Mouse (Mus musculus) embryo, embryonic 10.5 days (tissue): ENCODE data around the gene Ptk7.

Source experiments
- DNase-seq: peaks from one replicate; pipeline ENCODE4 v3.0.0-alpha.2; 2015; ENCODE audit warnings: low spot score

Gene Ptk7

DNA sequence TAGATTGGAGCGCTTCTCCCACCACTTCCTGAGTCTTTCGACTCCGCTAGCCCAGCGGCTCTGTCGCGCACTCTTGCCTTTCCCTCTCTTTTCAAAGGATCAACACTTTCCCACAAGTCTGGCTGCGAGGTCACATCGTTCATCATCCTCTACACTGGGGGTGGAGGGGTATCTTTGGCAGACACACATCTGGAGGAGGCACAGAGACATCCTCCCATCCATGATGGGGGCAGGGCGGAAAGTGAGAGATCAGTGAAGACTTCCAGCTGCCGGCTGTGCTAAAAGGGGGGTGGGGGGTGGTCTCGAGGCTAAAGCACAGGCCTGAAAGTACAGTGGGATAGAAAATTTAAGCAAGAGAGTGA is 72.7 kb downstream of the Ptk7 start:
- DNase-seq = peak; percentile 87

GRCm38 (mm10) chr17:46555673-46556583 is 73.4 kb downstream of the Ptk7 start, which contains the start of gene Srf:
Srf (minus strand) TSS chr17:46556175.
- peak; percentile 99 for DNase-seq

DNA sequence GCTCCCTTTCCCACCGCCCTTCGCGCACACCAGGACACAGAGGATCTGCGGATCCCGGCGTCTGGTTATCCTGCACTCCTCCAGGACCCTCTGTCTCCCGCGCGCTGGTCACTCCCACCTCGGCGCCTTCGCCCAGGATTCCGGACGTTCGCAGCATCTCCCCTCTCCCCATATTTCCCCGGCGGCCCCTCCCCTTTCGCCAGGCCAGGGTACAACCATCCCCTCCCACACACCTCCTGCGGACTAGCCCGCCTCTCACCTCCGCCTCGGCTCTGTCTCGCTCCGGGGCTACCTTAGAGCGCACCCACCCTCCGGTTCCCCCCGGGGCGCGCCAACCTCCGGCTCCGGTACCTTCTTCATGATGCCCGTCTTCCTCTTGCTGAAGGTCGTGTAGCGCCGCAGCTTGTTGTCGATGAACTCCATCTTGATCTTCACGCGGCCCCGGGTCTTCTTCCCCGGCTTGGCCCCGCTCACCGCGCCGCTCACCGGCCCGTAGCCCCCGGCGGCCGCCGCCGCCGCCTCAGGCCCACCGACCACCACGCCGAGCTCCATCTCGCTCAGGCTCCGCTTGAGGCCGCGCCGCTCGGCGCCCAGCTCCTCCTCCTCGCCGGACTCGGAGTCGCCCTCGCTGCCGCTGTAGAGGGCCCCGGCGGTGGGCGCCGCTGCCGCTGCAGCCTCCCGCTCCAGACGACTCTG is 74.2 kb downstream of the Ptk7 start:
- peak; percentile 64 for DNase-seq

GRCm38 (mm10) chr17:46554646-46554976 is 74.7 kb downstream of the Ptk7 start:
- peak; percentile 54 for DNase-seq

GRCm38 (mm10) chr17:46553926-46554325 is 75.4 kb downstream of the Ptk7 start:
- DNase-seq = peak; percentile 11

DNA sequence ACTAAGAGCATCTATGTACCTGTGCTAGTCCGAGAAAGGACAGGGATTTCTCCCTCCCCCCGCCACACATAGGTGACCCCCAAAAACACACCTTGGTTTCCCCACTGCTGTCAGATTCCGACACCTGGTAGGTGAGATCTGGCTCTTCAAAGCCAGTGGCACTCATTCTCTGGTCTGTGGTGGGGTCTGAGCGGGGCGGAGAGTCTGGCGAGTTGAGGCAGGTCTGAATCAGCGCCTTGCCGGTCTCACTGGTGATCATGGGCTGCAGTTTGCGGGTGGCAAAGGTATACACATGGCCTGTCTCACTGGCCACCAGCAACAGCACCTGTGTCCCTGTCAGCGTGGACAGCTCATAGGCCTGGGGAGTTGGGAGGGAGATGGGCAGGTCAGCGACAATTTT is 75.8 kb downstream of the Ptk7 start:
- no peak for DNase-seq

- peak; percentile 97 for DNase-seq
These were observed 76.4 kb downstream of the Ptk7 start for GRCm38 (mm10) chr17:46552841-46553423.

GRCm38 (mm10) chr17:46552151-46552550 is 77.2 kb downstream of the Ptk7 start:
- DNase-seq = no peak

- DNase-seq = no peak
These were observed 77.9 kb downstream of the Ptk7 start for GRCm38 (mm10) chr17:46551369-46551768.

- no peak for DNase-seq
These were observed 78.4 kb downstream of the Ptk7 start for GRCm38 (mm10) chr17:46550904-46551303.

- DNase-seq = no peak
These were observed 79.7 kb downstream of the Ptk7 start for GRCm38 (mm10) chr17:46549642-46550041.

DNA sequence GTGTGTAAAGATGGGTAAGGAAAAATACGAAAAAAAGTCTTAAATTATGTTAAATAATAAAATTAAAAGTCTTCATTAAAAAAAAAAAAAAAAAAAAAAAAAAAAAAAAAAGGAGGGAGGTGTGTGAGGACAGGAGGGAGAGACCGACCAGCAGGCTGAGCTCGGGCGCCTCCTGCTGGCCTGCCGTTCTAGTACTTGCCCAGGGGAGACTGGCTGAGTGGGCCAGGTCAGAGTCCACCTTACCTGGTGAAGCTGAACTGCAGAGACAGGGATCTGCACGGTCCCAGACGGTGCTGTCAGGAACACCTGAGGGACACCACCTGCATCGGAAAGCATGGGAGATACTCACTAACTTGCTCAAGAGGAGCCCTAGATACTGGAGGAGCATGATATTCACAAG is 80.1 kb downstream of the Ptk7 start:
- DNase-seq = peak; percentile 76

DNA sequence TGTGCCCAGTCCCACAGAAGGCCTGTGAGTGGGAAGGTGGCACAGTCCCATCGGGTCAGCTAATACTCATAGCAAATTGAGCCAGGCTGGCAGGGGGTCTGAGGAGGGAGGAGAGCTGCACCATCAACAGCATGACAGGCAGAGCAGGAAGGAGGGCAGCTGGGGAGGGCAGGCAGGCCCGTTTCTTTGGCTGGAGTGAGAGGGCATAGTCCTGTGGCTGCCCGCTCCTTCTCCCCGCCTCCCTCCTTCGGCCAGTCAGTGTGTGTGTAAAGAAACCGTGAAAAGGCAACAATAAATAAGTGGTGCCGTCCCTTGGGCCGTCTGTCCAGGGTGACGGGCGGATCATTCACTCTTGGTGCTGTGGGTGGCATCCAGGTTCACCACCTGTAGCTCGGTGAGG is 80.6 kb downstream of the Ptk7 start:
- DNase-seq = no peak

GRCm38 (mm10) chr17:46547923-46548322 is 81.4 kb downstream of the Ptk7 start:
- DNase-seq = peak; percentile 22

GRCm38 (mm10) chr17:46546995-46547394 is 82.3 kb downstream of the Ptk7 start:
- DNase-seq = peak; percentile 34

DNA sequence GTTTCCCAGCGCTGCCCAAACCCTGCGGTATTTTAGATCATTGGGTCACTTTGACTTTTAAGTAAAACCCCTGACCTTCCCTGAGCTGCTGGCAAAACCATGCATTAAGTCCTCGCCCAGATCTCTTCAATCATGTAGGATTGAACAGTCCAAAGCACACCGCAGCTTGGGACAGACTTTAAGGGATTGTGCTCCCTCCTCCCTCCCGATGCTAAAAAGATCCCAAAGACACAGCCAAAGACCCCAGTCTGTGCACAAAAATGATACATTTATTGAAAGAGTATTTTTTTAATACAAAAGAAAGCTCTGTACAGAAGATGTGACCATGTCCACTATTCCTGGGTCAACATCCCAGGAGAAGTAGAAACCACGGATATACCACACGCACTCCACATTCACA is 82.7 kb downstream of the Ptk7 start:
- no peak for DNase-seq

- DNase-seq = peak; percentile 67
These were observed 83.3 kb downstream of the Ptk7 start, which contains the start of gene Cul9 for GRCm38 (mm10) chr17:46545813-46546564. Cul9 (minus strand) TSS chr17:46546388.

- no peak for DNase-seq
These were observed 85.6 kb downstream of the Ptk7 start for GRCm38 (mm10) chr17:46543661-46544060.

DNA sequence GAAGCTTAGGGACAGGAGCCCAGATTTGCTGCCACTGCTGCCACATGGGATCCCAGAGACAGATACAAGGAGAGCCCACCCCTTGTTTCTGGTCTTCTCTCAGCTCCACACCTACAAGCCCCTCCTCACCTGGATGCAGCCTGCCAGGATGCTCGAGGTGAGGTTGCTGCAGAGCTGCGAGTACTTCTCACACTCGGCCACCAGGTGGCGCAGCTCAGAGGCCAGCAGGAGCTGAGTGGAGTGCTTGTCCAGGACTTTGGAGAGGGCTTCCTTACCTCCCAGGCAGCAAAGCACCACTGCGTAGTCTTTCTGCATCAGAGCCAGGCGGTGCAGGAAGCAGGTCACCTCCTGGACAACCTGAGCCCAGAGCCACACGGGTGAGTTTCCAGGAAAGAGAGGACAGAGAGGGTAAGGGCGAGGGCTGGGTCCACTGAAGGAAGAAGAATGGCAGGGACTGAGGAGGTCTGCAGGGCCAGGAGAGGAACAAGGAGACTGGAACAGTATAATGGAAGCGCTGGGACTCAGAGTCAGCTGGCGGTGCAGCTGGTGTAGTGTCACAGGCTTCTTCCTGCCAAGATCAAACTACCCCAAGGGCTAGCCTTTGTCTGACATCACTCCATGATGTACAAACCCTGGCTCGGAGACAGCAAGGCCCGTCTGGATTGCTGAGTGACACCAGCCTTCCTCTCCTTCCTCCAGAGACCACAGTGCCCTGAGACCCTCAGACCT is 103.6 kb downstream of the Ptk7 start:
- peak; percentile 84 for DNase-seq

DNA sequence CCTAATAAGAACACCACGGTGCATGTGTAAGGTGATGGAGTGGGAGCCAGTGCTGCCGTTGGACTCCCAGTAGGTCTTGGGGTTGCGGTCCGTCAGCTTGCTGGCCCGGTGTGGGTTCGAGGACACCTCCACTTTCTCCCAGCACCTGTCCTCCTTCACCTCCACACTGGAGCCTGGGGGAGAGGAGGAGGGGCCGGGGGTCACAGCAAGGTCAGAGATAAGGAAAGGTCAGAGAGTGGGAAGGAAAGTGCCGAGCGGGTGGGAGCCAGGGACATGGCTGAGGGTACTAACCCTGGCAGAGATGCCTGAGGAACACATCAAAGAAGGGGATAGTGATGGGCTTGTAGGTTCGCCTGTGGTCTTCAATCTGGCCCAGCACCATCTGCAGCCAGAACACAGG is 104.2 kb downstream of the Ptk7 start:
- DNase-seq = no peak

- DNase-seq = peak; percentile 57
These were observed 107.2 kb downstream of the Ptk7 start for GRCm38 (mm10) chr17:46521963-46522668.
